Mouse (Mus musculus): ENCODE data around the gene Arhgap23. TPM values are rescaled to one million over a fixed set of nuclear protein-coding genes. Genes with fewer than 3 reads are reported as not detected.

The Arhgap23 gene
- polyA plus RNA-seq, 1 experiment, result 68.6 TPM

- TF ChIP-seq GATA1 (IDR thresholded peaks at IDR 0.05; ENCODE audit: low read length), result no peak
These were observed 120.9 kb downstream of the Arhgap23 start for GRCm38 (mm10) chr11:97536083-97536747.

DNA sequence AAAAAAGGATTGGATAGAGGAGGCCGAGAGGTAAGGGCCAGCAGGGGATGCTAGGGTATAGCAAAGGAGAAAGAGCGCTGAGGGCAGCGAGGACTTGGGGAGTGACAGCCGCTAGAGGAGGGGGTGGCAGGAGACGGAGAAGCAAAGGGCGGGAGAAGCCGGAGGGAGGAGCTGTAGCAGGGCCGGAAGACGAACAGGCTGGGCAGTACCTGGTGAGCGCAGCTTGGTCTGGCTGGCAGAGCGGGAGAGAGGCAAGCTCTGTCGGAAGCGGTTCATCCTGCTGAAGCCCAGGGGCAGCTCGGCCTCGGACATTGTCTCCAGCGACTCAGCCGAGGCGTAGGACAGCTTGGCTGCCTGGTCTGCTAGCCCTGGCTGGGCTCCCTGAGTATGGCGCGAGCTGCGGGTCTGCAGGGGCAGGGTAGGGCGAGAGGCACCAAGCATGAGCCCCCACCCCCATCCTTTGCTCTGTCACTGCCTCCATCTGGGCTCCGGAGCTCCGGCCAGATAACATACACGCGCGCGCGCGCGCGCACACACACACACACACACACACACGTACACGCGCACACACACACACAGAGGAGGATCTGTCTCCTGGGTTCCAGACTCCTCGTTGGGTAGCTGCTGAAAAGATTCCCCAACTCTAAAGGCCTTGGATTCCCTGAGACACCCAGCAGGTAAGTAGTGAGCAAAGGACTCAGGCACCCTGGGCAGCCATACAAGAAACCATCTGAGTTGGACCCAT, 121.7 kb downstream of the Arhgap23 start:
- no peak for TF ChIP-seq GATA1 (IDR thresholded peaks at IDR 0.05; ENCODE audit: low read length)

DNA sequence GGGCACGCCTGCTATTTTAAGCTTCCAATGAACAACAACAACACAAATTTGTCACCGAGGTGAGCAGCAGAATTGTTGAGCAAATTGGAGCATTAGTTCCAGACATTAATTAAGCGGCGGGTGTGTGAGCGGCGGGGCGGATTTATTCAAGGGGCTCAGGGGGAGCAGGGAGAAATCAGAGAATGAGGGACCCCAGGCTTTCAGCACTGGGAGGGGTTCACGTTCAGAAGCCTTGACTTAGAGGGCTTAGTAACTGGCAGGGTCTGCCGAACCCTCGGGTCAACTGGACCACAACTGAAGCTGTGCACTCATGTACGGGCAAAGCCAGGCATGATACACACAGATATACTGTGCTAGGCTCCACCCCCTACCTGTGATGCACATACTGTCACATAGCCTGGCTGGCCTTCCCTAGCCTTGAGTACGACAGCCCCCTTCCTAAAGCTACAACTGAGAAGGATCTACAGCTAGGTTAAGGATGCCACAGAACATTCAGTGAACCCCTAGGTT, 122.3 kb downstream of the Arhgap23 start:
- TF ChIP-seq GATA1 (IDR thresholded peaks at IDR 0.05; ENCODE audit: low read length), result no peak

GRCm38 (mm10) chr11:97539622-97540021, 124.3 kb downstream of the Arhgap23 start:
- no peak for TF ChIP-seq GATA1 (IDR thresholded peaks at IDR 0.05; ENCODE audit: low read length)

DNA sequence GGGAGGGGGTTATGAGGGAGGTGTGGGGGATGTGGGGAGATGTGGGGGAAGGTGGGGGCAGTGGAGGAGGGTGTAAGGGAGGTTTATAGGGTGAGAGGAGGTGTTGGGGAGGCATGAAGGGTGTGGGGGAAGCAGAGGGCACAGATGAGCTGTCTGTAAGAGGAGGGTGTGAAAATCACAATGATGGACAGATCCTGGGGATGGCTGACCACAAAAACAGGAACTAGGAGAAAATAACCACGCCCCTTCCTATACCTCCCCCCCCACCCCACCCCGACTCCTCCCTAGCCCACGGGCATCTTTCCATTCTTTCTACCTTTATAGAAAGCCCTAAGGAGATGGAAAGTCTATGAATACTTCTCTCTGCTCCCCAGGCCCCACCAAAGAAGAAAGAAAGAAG, 124.8 kb downstream of the Arhgap23 start:
- TF ChIP-seq GATA1 (IDR thresholded peaks at IDR 0.05; ENCODE audit: low read length), result no peak

DNA sequence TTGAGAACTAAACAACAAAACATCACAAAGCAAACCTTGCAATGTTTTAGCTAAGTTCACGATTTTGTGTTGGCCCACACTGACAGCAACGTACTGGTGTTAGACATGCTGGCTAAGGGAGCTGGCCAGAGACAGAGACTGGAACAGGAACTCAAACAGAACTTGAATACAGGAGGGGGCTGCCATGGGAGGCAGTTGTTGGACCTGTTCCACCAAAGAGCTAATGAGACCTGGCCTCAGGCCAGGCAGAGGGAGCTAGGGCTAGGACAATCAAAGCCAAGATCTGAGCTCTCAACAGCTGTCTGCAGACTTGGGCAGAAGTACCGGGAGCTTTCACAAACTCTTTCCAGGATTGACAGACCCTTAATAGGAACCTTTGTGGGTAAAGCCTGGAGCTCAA, 125.3 kb downstream of the Arhgap23 start:
- no peak for TF ChIP-seq GATA1 (IDR thresholded peaks at IDR 0.05; ENCODE audit: low read length)

- no peak for TF ChIP-seq GATA1 (IDR thresholded peaks at IDR 0.05; ENCODE audit: low read length)
These were observed 127.1 kb downstream of the Arhgap23 start for GRCm38 (mm10) chr11:97542171-97543150.

DNA sequence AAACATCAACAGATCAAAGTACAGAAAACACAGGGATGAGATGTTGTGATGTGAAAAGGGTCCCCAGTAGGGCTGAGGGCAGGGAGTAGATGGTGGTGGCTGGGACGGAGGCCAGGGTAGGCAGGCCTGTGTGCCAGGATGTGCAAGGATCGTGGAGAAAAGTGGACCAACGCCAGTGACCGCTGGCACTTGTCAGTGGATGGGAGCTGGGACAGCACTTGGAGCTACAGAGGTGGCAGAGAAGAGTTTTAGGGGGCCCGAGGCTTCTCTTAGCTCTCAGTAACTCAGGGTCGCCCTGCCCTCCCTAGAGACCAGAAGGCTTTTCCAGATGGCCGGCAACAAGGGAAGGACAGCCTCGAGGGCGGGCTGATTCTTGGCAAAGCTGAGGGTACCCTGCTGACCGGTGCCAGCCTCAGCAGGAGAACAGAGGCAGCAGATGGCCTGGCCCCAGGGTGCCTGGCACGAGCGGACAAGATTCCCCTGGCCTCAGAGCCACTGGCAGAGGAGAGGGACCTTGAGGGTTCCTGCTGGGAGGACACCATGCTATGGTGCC, 127.9 kb downstream of the Arhgap23 start:
- no peak for TF ChIP-seq GATA1 (IDR thresholded peaks at IDR 0.05; ENCODE audit: low read length)

GRCm38 (mm10) chr11:97543883-97544282, 128.6 kb downstream of the Arhgap23 start:
- no peak for TF ChIP-seq GATA1 (IDR thresholded peaks at IDR 0.05; ENCODE audit: low read length)

GRCm38 (mm10) chr11:97545808-97546560, 130.7 kb downstream of the Arhgap23 start:
- TF ChIP-seq GATA1 (IDR thresholded peaks at IDR 0.05; ENCODE audit: low read length), result no peak

GRCm38 (mm10) chr11:97546804-97547411, 131.6 kb downstream of the Arhgap23 start:
- no peak for TF ChIP-seq GATA1 (IDR thresholded peaks at IDR 0.05; ENCODE audit: low read length)

GRCm38 (mm10) chr11:97547957-97548706, 132.8 kb downstream of the Arhgap23 start:
- TF ChIP-seq GATA1 (IDR thresholded peaks at IDR 0.05; ENCODE audit: low read length), result no peak

DNA sequence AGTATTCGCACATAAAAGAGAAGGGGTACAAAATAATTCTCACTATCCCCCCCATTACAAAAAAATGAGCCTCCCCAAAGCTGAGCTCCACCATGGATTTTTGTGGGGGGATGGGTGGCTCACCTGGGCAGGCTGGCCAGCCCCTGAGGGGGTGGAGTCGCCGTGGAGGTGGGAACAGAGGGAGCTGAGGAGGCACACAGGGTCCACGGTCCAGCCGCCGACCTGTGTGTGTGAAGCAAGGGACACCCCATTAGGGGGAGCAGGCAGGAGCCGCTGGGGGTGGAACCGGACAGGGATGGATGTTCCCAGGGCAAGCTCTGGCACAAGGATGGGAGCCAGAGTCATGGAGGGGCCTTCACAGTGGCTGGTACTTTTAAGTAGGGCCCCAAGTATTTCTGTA, 133.4 kb downstream of the Arhgap23 start:
- no peak for TF ChIP-seq GATA1 (IDR thresholded peaks at IDR 0.05; ENCODE audit: low read length)

Other genes starting within 250 kb of the Arhgap23 start
- 49.2 and 62.1 TPM in 2 replicates for gene Kpnb1, start 227.7 kb upstream of the Arhgap23 start, polyA plus RNA-seq (2012)
- 24.4 and 31.5 TPM in 2 replicates for gene Npepps, start 134.9 kb upstream of the Arhgap23 start, polyA plus RNA-seq (2012)
- 11.9 and 13.4 TPM in 2 replicates for gene Mrpl45, start 99.8 kb upstream of the Arhgap23 start, polyA plus RNA-seq (2012)
- 0.01 TPM in 1 of 2 replicates, not detected in the other for gene Gpr179, start 63.5 kb upstream of the Arhgap23 start, polyA plus RNA-seq (2012)
- gene Socs7, start 53.0 kb upstream of the Arhgap23 start, polyA plus RNA-seq (2012), result 5.9 and 7.3 TPM in 2 replicates
- gene 4933428G20Rik, start 84.8 kb downstream of the Arhgap23 start, polyA plus RNA-seq (2012), result not detected in 2 replicates
- 0.09 and 0.18 TPM in 2 replicates for gene Srcin1, start 160.7 kb downstream of the Arhgap23 start, polyA plus RNA-seq (2012)
- gene Epop, start 214.2 kb downstream of the Arhgap23 start, polyA plus RNA-seq (2012), result not detected in 2 replicates
- 42.2 and 42.3 TPM in 2 replicates for gene Mllt6, start 247.9 kb downstream of the Arhgap23 start, polyA plus RNA-seq (2012)

Measured in G1E-ER4 (cell line).